Mouse (Mus musculus) bone marrow, adult 2 months (tissue): ENCODE measurements around the gene Pard3. TPM values are rescaled to one million over a fixed set of nuclear protein-coding genes. Genes with fewer than 3 reads are reported as not detected.

Source experiments
- H3K27ac ChIP-seq: fragments of 200-500 bp; 2 replicates; pipeline ENCODE4 v1.5.1; 2012; ENCODE audit warnings: low read depth, mild to moderate bottlenecking, control low read depth, inconsistent platforms, low read length; ENCODE audit not compliant: control insufficient read depth, poor library complexity, insufficient read depth
- H3K4me1 ChIP-seq: fragments of 200-500 bp; 2 replicates; pipeline ENCODE4 v1.6.1; 2011; ENCODE audit warnings: low read length; ENCODE audit not compliant: control insufficient read depth, insufficient read depth
- H3K4me3 ChIP-seq: fragments of 200-500 bp; replicated peaks from 2 replicates; pipeline ENCODE3; 2011; ENCODE audit warnings: mild to moderate bottlenecking, low read depth, low read length, control low read depth; ENCODE audit not compliant: control insufficient read depth
- CTCF ChIP-seq: fragments of 200-500 bp; IDR thresholded peaks from 2 replicates; pipeline ENCODE4 v1.5.1; 2011; ENCODE audit warnings: low read length, control low read depth; ENCODE audit not compliant: control insufficient read depth, insufficient read depth
- POLR2A ChIP-seq: fragments of 200-500 bp; IDR thresholded peaks from 2 replicates; pipeline ENCODE4 v1.6.1; 2011; ENCODE audit warnings: low read depth, mild to moderate bottlenecking, control low read depth, low read length, borderline replicate concordance; ENCODE audit not compliant: control insufficient read depth
- WGBS: fragments of 180-500 bp; shearing (Covaris S2); methylation state at CpG from one replicate; pipeline ENCODE4 v1.1.7; 2018; 5-methylcytosine and 5-hydroxymethylcytosine counted together
- polyA plus RNA-seq: library from polyadenylated mRNA; stranded (reverse); fragments of >200 nt; gene quantifications from 2 replicates; pipeline ENCODE4 v1.2.4, GENCODE M21; 2011; ENCODE audit warnings: low replicate concordance; ENCODE audit not compliant: missing spikeins, insufficient read depth, insufficient read length

Pard3 gene
- polyA plus RNA-seq, 1 experiment: 3.8 TPM

DNA sequence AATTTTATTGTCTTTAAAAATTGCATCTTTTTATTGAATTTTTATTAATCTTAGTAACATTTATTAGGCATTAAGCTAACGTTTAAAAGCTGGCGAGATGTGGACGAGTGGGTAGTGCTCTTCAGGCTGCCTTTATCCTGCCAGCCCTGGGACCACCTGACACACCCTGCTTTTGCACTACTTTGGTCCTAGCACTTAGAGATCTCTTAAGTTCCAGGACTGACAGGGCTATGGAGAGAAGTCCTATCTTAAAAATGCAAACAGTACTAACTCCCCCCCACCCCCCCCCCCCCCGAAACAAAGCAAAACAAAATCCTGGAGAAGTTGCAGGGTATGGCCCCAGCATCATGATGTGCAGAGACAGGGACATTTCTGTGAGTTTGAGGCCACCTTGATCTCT lies 331.8 kb downstream of the Pard3 start:
- Histone ChIP-seq H3K27ac (no peak overlapping the region), H3K4me1 (no peaks in the 10 kb centered on the region), H3K4me3 (no peak overlapping the region)
- 66% methylated on average over 4 of the region's 4 CpGs for WGBS
- no peak for TF ChIP-seq POLR2A
- no peak for TF ChIP-seq CTCF

DNA sequence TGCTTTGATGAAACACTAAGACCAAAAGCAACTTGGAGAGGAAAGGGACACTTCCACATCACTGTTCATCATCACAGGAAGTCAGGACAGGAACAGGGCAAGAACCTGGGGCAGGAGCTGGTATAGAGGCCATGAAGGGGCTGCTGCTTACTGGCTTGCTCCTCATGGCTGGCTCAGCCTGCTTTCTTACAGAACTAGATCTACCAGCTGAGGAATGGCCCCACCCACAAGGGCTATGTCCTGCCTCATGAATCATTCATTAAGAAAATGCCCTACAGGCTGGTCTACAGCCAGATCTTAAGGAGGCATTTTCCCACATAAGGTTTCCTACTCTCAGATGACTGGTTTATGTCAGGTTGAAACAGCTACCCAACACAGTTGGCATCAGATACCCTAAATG lies 342.1 kb downstream of the Pard3 start:
- no peak overlapping the region for H3K4me3 ChIP-seq
- H3K27ac ChIP-seq: no peak overlapping the region
- no peaks in the 10 kb centered on the region for H3K4me1 ChIP-seq

DNA sequence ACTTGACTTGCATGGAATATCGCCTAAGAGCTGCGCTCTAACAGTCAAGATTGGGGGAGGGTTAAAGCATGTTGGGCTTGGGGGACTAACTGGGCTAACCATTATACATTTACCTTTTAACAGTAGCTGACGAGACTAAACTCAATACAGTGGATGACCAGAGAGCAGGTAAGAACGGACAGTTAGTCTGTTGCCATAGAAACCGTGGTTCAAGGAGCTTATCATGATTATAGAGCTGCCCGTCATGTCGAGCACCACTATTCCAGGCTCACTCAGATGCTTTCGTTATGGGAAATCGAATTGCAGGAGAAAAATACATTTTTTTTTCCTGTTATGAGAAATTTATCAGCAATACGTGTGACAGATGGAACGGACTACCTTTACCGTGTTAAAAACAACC lies 346.9 kb downstream of the Pard3 start:
- WGBS: 83% methylated on average over 12 of the region's 12 CpGs
- Histone ChIP-seq H3K4me1 (no peaks in the 10 kb centered on the region), H3K4me3 (no peak overlapping the region), H3K27ac (no peak overlapping the region)
- TF ChIP-seq CTCF: no peak
- no peak for TF ChIP-seq POLR2A

More for the DNA sequence above, 342.1 kb downstream of the Pard3 start:
- TF ChIP-seq CTCF (no peak), POLR2A (no peak)

DNA sequence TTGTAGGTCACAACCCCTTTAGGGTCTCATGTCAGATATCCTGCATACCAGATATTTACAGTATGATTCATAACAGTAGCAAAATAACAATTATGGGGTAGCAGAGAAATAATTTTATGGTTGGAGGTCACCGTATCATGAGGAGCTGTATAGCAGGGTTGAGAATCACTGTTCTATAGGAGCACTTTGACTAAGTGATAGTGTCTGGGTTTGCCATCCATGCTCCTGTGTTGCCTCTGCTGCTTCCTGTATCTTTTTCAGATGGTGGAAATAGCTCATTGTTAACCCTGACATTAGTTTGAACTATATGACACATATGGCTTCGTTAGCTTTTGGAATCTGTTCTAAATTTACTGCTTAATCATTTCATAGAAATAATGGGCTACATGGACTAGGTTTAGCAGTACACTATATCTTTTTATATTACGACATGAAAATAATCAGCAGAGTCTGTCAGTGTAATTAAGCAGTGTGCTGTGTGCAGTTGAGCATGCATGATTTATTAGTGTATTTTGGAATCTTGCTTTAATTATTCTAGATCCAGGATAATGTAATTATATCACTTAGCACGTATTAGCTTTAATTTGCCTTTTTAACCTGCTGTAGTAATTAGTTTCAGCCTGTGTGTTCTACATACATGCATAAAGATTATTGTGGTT lies 347.6 kb downstream of the Pard3 start:
- 81% methylated on average over 4 of the region's 4 CpGs for WGBS
- TF ChIP-seq POLR2A (no peak), CTCF (no peak)
- no peaks in the 10 kb centered on the region for H3K4me1 ChIP-seq
- H3K4me3 ChIP-seq: no peak overlapping the region
- no peak overlapping the region for H3K27ac ChIP-seq

DNA sequence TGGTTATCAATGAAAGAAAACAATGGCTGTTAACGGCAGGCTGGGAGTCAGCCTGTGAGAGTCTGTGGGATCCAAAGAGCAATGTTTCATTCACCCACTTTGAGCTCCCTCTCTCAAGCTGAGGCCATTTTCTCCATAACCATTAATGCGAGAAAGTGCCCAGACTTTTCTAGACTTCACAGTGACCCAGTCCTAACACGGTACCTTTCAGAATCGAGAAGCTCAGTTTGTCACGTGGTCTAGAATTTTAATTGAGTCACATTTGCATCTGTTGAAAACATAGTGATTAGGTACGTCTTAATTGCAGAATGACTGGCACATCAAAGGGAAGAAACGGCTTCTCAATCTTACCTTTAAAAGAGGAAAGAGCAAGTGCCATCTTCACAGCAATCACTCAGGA lies 359.3 kb downstream of the Pard3 start:
- no peak overlapping the region for H3K4me3 ChIP-seq
- H3K27ac ChIP-seq: no peak overlapping the region
- no peak for TF ChIP-seq POLR2A
- no peak for TF ChIP-seq CTCF
- 69% methylated on average over 7 of the region's 7 CpGs for WGBS
- H3K4me1 ChIP-seq: no peaks in the 10 kb centered on the region

DNA sequence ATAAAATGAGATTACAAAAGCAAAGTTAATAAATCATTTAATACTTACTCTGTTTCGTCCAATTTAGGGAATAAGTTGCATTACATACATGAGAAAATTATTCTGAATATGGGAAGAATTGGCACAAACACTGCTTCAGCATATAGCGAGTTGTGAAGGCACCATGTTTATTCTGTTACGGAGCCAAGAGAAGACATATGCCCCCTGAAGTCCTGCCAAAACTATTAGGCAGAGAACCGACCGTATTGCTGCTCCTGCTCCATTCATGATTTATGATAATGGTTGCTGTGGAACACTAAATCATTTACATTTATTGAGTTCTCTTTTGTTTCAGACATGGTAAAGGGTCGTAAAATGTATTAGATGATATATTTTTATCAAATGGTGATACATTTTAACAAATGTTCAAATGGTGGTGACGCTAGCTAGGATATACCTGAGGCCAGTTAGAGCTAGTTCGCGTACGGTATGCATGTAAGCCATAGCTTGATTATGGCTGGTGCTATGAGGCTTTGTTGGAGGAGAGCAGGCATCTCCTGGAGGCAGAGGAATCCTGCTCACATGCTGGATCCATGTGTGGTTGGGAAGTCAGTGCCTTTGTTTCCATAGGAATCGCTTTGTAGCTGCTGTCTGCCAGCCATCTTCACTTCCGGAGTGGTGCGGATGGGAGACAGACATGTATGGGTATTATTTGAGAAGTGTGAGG lies 360.7 kb downstream of the Pard3 start:
- 83% methylated on average over 13 of the region's 13 CpGs for WGBS
- Histone ChIP-seq H3K27ac (no peak overlapping the region), H3K4me1 (no peaks in the 10 kb centered on the region), H3K4me3 (no peak overlapping the region)
- TF ChIP-seq POLR2A (no peak), CTCF (no peak)

DNA sequence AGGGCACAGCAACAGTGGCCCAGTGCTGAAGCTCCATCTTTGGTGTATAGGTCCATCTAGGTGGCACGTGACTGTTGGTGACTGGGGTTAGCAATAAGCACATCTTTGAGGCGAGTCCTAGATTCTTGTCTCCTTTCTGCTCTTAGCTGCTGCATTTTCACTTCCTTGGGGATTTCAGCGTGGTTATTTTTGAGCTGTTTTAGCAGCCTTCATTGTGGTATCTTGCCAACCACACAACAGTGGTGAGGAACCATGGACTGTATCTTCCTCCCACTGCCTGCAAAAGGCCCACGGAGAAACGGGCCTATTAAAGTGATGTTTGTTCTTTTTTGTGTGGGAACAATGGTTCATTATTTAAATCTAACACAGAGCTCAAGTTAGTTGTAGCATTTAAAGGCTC lies 363.2 kb downstream of the Pard3 start:
- no peak for TF ChIP-seq POLR2A
- TF ChIP-seq CTCF: no peak
- Histone ChIP-seq H3K27ac (no peak overlapping the region), H3K4me1 (no peaks in the 10 kb centered on the region), H3K4me3 (no peak overlapping the region)
- WGBS: 9% methylated on average over 5 of the region's 5 CpGs

DNA sequence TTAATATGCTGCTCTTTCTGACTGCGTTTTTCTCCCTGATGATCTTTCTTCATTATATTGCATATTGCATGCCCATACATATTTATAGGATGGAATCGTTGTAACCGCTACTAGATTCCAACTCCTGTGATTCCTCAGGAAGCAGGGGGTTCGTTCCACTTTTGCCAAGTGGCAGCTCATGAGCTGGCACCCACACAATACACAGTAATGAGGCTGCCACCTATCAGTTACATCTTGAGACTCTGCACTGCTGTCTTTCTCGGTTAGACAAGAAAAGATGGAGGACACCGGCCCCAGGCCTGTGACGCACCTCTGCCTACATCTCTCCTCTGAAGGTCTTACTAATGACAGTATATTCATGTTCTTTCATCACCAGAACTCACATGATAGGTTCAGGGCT lies 364.3 kb downstream of the Pard3 start:
- TF ChIP-seq POLR2A (no peak), CTCF (no peak)
- Histone ChIP-seq H3K4me1 (no peaks in the 10 kb centered on the region), H3K27ac (no peak overlapping the region), H3K4me3 (no peak overlapping the region)
- 78% methylated on average over 7 of the region's 7 CpGs for WGBS
